Comparison of ENCODE assay signal across 30 mouse cellular contexts in genomic region chr13:95378696-95379095, GRCm38 (mm10). TPM values are rescaled to one million over a fixed set of nuclear protein-coding genes. Genes with fewer than 3 reads are reported as not detected.
DNase-seq lines count a peak whose midpoint lies in the region; ATAC-seq and TF ChIP-seq lines count a peak whose summit lies in the region.
"Had no signal": no experiment of that assay in that cellular context is flagged by ENCODE, and none has a peak within 500 bp of the region (broad histone marks: within the 10 kb centered on the region; RNA-seq: fewer than 3 reads in every experiment).

No protein-coding gene starts in this region.

- no peaks in the 10 kb centered on the region for H3K9me3 ChIP-seq in heart, embryonic 12.5 days (replicated peaks)
- H3K9me3 ChIP-seq: embryonic facial prominence, embryonic 13.5 days; forebrain, embryonic 10.5 days; forebrain, embryonic 15.5 days; heart, embryonic 15.5 days; lung, embryonic 15.5 days; stomach, embryonic 15.5 days had no signal

- H3K27ac ChIP-seq in heart, adult 2 months = peak overlapping the region; percentile 9; the same call in 1 of the 2 replicates
- no peak overlapping the region for H3K27ac ChIP-seq in heart, embryonic 12.5 days (ENCODE audit: poor library complexity, severe bottlenecking)
- H3K27ac ChIP-seq: embryonic facial prominence, embryonic 13.5 days; forebrain, embryonic 10.5 days; forebrain, embryonic 15.5 days; heart, embryonic 15.5 days; liver, embryonic 14.5 days; lung, embryonic 15.5 days; stomach, embryonic 15.5 days had no signal

- TF ChIP-seq POLR2A in heart, adult 2 months (IDR thresholded peaks at IDR 0.05; ENCODE audit: insufficient read depth, low read depth, low read length) = no peak

- TF ChIP-seq EP300 in heart, adult 2 months (IDR thresholded peaks at IDR 0.05; ENCODE audit: insufficient read depth, low read depth, low read length) = no peak

- peak; percentile 44 to 58 for DNase-seq in heart, adult 2 months
- DNase-seq in urinary bladder, postnatal 14 days (ENCODE audit: low spot score) = peak; percentile 54
- DNase-seq in urinary bladder, adult 2 months (ENCODE audit: low spot score) = no peak
- peak; percentile 40 for DNase-seq in heart, adult 8-10 months (ENCODE audit: low spot score)
- DNase-seq in heart, postnatal 36 days = peak; percentile 33 to 37
- DNase-seq in left cerebral cortex, adult 9 months (ENCODE audit: low spot score in 2 of 2) = no peak
- DNase-seq in spleen, postnatal 4 days (ENCODE audit: low spot score in 2 of 2) = no peak
- DNase-seq: adrenal gland, adult 2 months; adrenal gland, postnatal 36 days; cerebellum, adult 18-20 months; cerebellum, postnatal 10 days; kidney, adult 9 months; kidney, postnatal 10 days; layer of hippocampus, adult 9-11 months; liver; midbrain, embryonic 14.5 days; retina, postnatal 1 day; right cerebral cortex, postnatal 14 days; thymus, postnatal 14 days had no signal

- 0 out of 2 replicates have a peak, but pooled peaks cover 2% of the 10 kb centered on the region for H3K79me2 ChIP-seq in heart, adult 2 months (replicated peaks; ENCODE audit: control insufficient read depth, insufficient read depth, low read length)

- no peak for ATAC-seq in heart, embryonic 12.5 days (ENCODE audit: insufficient number of reproducible peaks, low FRiP score)
- ATAC-seq: CD4-positive, CD25-positive, alpha-beta regulatory T cell, adult 4 months; forebrain, embryonic 15.5 days; hindbrain, embryonic 16.5 days; intestine, postnatal 0 days had no signal

- H3K4me1 ChIP-seq in heart, adult 2 months (ENCODE audit: control insufficient read depth, insufficient read depth, low read length) = peaks cover 2% of the 10 kb centered on the region; the same call in 1 of the 2 replicates
- H3K4me1 ChIP-seq in heart, embryonic 12.5 days (replicated peaks) = peaks cover 13% of the 10 kb centered on the region

- no peaks in the 10 kb centered on the region for H3K27me3 ChIP-seq in heart, adult 2 months (ENCODE audit: control insufficient read depth, insufficient read depth, low read length)
- H3K27me3 ChIP-seq in heart, embryonic 12.5 days (replicated peaks) = 0 out of 2 replicates have a peak, but pooled peaks cover 6% of the 10 kb centered on the region
- H3K27me3 ChIP-seq: embryonic facial prominence, embryonic 13.5 days; forebrain, embryonic 15.5 days; heart, embryonic 15.5 days; lung, embryonic 15.5 days; stomach, embryonic 15.5 days had no signal

- 43% methylated on average over 3 of the region's 3 CpGs for WGBS in heart, adult 2 months
- WGBS in heart, embryonic 12.5 days = 62% methylated on average over 3 of the region's 3 CpGs

- H3K9ac ChIP-seq in heart, adult 2 months (ENCODE audit: low read depth, low read length) = no peak overlapping the region
- H3K9ac ChIP-seq in heart, embryonic 12.5 days = no peak overlapping the region
- H3K9ac ChIP-seq: embryonic facial prominence, embryonic 13.5 days; forebrain, embryonic 15.5 days; heart, embryonic 15.5 days; liver, embryonic 14.5 days; lung, embryonic 15.5 days; stomach, embryonic 15.5 days had no signal

- TF ChIP-seq CTCF in heart, adult 2 months (IDR thresholded peaks at IDR 0.05) = no peak

- H3K36me3 ChIP-seq in heart, adult 2 months (ENCODE audit: control insufficient read depth, insufficient read depth, low read length) = peaks cover 2% of the 10 kb centered on the region; the same call in 1 of the 2 replicates
- no peaks in the 10 kb centered on the region for H3K36me3 ChIP-seq in heart, embryonic 12.5 days
- H3K36me3 ChIP-seq: embryonic facial prominence, embryonic 13.5 days; forebrain, embryonic 10.5 days; forebrain, embryonic 15.5 days; heart, embryonic 15.5 days; lung, embryonic 15.5 days; stomach, embryonic 15.5 days had no signal

- no peak overlapping the region for H3K4me3 ChIP-seq in heart, adult 2 months
- H3K4me3 ChIP-seq in heart, embryonic 12.5 days = no peak overlapping the region
- H3K4me3 ChIP-seq: embryonic facial prominence, embryonic 13.5 days; forebrain, embryonic 10.5 days; forebrain, embryonic 15.5 days; heart, embryonic 15.5 days; lung, embryonic 15.5 days; stomach, embryonic 15.5 days had no signal

- no peak overlapping the region for H3K4me2 ChIP-seq in heart, embryonic 12.5 days
- H3K4me2 ChIP-seq: embryonic facial prominence, embryonic 13.5 days; forebrain, embryonic 15.5 days; heart, embryonic 15.5 days; lung, embryonic 15.5 days; stomach, embryonic 15.5 days had no signal

- intact Hi-C loops in heart, adult 2 months (cut with DNase I) = loop anchor here (10.0 kb wide), 1 partner anchor 286 kb away; no protein-coding TSS in a partner anchor
- intact Hi-C loops in heart, postnatal 36 days (cut with DNase I) = no loop called here

RNA-seq across cellular contexts. Expression of gene Aggf1, which starts 3.5 kb away (rescaled TPM):
- total RNA-seq in heart, adult 2 months (2021) = 10 to 100 TPM; 21.8 to 24.1 TPM
- polyA plus RNA-seq in heart, adult 2 months (2012; rRNA removed) = 9.3 and 13.9 TPM in 2 replicates
- polyA plus RNA-seq in heart, embryonic 12.5 days (2016; fragmentation: Nextera tagmentation; extraction: Ambion mirVana) = 30.3 and 31.6 TPM in 2 replicates
- polyA plus RNA-seq in urinary bladder, adult 2 months (2012; rRNA removed) = 26.2 and 27.0 TPM in 2 replicates
- total RNA-seq in heart, adult 8-10 months (2022) = 10 to 100 TPM; 21.2 to 26.1 (median 23.6) TPM
- total RNA-seq in heart, postnatal 36 days (2021) = 10 to 100 TPM; 20.6 to 22.1 TPM

RNA-seq across cellular contexts. Expression of gene Zbed3, which starts 55.3 kb away (rescaled TPM):
- total RNA-seq in heart, adult 2 months (2021) = 10 to 100 TPM; 14.6 to 15.4 TPM
- polyA plus RNA-seq in heart, adult 2 months (2012; rRNA removed) = 21.0 and 26.6 TPM in 2 replicates
- 60.0 and 64.3 TPM in 2 replicates for polyA plus RNA-seq in heart, embryonic 12.5 days (2016; fragmentation: Nextera tagmentation; extraction: Ambion mirVana)
- 27.0 and 30.4 TPM in 2 replicates for polyA plus RNA-seq in urinary bladder, adult 2 months (2012; rRNA removed)
- total RNA-seq in heart, adult 8-10 months (2022) = 10 to 100 TPM; 11.7 to 16.0 (median 14.4) TPM
- total RNA-seq in heart, postnatal 36 days (2021) = 10 to 100 TPM; 14.3 to 17.2 TPM

Comparison
In these comparisons a context has a peak if more than half of its experiments do, and no peak if none do; other contexts are left out.
1. DNase-seq: peak in heart, adult 2 months (2 of 2), urinary bladder, postnatal 14 days (single experiment), heart, adult 8-10 months (single experiment) and heart, postnatal 36 days (2 of 2); none in urinary bladder, adult 2 months (single experiment), left cerebral cortex, adult 9 months (0 of 2) and spleen, postnatal 4 days (0 of 2).